Mouse (Mus musculus) embryonic stem cell, embryonic (primary cell): ENCODE data around the gene Nrip1.

Experiments used
- CTCF ChIA-PET, 4 experiments: fragments of 300-600 bp in 2 of 4; fragments of 350-600 bp in 2 of 4; sonication (Branson Sonifier 250); formaldehyde crosslinking; loops; one replicate each; lab custom pipeline; 2022; ENCODE audit warnings: inconsistent platforms in 2 of 4; lab: Charles Lee
- POLR2A ChIA-PET, 4 experiments: fragments of 300-600 bp in 2 of 4; fragments of 350-600 bp in 2 of 4; sonication (Branson Sonifier 250); formaldehyde crosslinking; loops; one replicate each; lab custom pipeline; 2022; ENCODE audit warnings: antibody characterized with exemption in 4 of 4, inconsistent platforms in 1 of 4; lab: Charles Lee

Gene Nrip1

DNA sequence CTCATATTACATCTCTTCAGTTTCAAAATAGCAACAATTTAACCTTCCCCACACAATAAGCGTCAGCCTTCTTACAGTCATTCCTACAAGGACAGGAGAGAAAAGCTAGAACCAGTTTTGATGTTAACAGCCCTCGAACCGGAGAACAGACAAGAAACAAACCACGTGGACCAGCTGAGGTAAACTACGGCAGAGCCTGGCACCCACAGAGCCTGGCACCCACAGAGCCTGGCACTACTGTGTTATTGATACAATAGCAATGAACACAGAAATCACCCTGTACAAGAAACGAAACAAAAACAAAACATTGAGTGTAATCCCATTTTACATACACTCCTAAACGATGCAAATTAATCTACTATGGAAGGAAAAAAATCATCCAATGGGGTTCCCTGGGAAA lies 42.4 kb downstream of the Nrip1 start:
- ChIA-PET CTCF (interaction anchor here in 1 of 4 experiments (1.3 kb wide), 1 partner anchor 1113 kb away, joined by 3 read pairs; no protein-coding TSS in a partner anchor), POLR2A (interaction anchor here in 3 of 4 experiments (1.0 to 3.2 kb wide), 6 partner anchors 10 to 42 kb away, joined by 3 to 28 read pairs (median 4); partner anchors contain the start of gene Nrip1 (in 1 of the 3))

DNA sequence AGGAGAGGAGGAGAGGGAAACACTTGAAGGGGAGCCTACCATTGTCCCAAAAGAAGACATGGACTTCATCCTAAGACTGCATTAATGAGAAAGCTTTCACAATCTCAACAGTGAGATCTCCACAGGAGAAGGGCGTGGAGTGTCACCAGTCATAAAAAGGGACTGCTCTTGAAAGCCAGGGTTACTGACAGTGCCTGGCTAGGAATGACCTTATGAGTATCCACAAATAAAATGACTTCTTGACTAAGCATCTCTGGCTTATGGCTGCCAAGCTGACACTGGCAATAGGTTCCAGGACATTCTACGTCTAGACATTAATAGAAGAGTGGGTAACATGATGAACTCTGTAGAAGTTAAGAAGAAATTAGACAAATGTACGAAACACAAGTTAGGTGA lies 48.3 kb downstream of the Nrip1 start:
- CTCF ChIA-PET: no interaction called here
- POLR2A ChIA-PET: interaction anchor here in 2 of 4 experiments (1.0 to 8.7 kb wide), 5 partner anchors 12 to 47 kb away, joined by 3 to 89 read pairs (median 6); partner anchors contain the start of gene Nrip1 (in 1 of the 2)

- ChIA-PET CTCF (no interaction called here), POLR2A (interaction anchor here (0.6 to 8.7 kb wide), 15 partner anchors 10 to 123 kb away, joined by 3 to 89 read pairs (median 5); partner anchors contain the start of gene Nrip1 (in 2 of the 4))
Measured at GRCm38 (mm10) chr16:76324411-76325314, 49.0 kb downstream of the Nrip1 start.

- ChIA-PET POLR2A (interaction anchor here (0.6 to 8.7 kb wide), 20 partner anchors 9 to 63 kb away, joined by 3 to 89 read pairs (median 4); partner anchors contain the start of gene Nrip1 (in 3 of the 4)), CTCF (no interaction called here)
Measured at GRCm38 (mm10) chr16:76323594-76324307, 49.9 kb downstream of the Nrip1 start.

GRCm38 (mm10) chr16:76323141-76323540 lies 50.5 kb downstream of the Nrip1 start:
- CTCF ChIA-PET: no interaction called here
- POLR2A ChIA-PET: interaction anchor here in 3 of 4 experiments (0.5 to 8.7 kb wide), 15 partner anchors 9 to 63 kb away, joined by 3 to 89 read pairs (median 10); partner anchors contain the start of gene Nrip1 (in 3 of the 3)

- CTCF ChIA-PET: no interaction called here
- POLR2A ChIA-PET: interaction anchor here in 3 of 4 experiments (0.6 to 8.7 kb wide), 24 partner anchors 9 to 146 kb away, joined by 3 to 89 read pairs (median 5); partner anchors contain the start of gene Nrip1 (in 3 of the 3)
Measured at GRCm38 (mm10) chr16:76321527-76322165, 52.0 kb downstream of the Nrip1 start.

DNA sequence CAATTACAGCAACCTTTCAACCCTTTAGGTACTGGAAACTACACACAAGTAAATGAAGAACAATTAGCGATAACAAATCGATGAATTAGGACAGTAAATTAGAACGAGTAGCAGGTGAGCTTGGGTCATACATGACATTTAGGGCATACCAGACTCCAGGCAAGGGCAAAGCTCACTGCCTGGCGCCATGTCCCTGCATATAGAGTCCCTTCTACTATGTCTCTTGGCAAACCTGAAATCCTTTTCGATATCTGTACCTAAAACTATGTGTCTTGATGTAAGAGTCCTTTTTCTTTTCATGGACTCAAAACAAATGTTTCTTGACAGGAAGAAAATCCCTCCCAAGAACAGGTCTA lies 53.5 kb downstream of the Nrip1 start:
- ChIA-PET CTCF (no interaction called here), POLR2A (interaction anchor here (0.7 to 8.7 kb wide), 23 partner anchors 11 to 53 kb away, joined by 3 to 89 read pairs (median 5); partner anchors contain the start of gene Nrip1 (in 2 of the 4))

DNA sequence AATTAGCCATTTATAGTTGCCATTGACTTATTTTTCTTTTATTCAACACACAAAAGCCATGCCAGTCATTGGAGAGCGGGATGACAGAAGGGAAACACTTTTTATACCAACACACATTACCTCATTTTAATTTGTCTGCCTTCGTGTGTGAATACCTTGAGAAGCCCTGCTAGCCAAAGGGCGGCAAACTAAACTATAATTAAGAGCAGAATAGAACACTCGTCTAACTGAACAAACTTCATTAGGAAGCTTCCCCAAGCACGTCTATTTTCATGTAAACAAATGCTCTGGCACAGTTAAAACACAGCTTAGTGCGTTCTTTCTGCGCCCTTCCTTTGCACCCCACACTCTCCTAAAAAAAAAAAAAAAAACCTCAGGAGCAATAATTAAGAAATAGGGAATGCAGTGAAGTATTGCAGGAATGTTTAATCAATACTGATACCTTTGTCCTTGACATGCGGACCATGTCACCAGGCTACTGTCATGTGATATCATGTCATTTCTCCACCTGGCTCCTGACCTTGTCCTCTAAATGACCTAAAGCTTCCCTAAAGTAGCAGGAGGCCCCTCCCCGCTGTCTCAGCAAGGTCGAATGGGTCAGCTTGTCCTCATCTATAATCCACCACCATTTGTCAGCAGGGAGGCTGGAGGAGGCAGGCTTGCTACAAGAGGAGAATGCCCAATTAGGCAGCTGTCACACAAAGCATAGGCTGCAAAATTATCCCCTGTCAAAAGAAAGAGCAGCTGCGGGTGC lies 54.1 kb downstream of the Nrip1 start:
- ChIA-PET CTCF (interaction anchor here in 3 of 4 experiments (0.6 to 0.7 kb wide), 4 partner anchors 21 to 96 kb away, joined by 3 to 8 read pairs (median 6); no protein-coding TSS in a partner anchor), POLR2A (interaction anchor here (0.5 to 8.7 kb wide), 25 partner anchors 12 to 236 kb away, joined by 3 to 89 read pairs (median 5); partner anchors contain the start of gene Nrip1 (in 2 of the 4))

DNA sequence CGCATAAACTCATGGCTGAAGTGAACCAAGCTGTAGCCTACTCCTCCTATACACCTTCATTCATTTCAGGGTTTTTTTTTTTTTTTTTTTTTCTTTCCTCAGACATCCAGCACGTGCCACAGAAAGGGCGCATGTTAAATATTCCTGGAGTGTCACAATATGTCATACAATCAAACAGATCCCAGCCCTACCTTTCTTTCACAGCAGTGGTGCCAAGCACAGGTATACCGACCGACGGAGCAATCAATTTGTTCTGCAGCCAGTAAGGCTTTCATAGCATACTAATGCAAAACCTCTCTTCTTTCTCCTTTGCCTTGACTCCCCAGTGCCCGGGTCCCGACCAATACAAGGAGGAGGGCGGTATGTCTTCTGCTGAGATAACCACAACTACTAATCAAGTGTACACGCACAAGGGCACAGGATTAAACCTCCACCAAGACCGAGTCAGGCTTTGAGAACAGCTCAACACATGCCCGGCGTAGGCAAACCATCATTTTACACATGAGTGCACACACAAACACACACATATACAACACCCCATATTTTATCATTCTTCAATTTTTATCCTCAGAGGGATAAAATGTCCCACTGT lies 55.2 kb downstream of the Nrip1 start:
- ChIA-PET CTCF (interaction anchor here in 1 of 4 experiments (0.6 kb wide), 1 partner anchor 548 kb away, joined by 3 read pairs; no protein-coding TSS in a partner anchor), POLR2A (interaction anchor here in 3 of 4 experiments (0.7 to 8.7 kb wide), 9 partner anchors 11 to 90 kb away, joined by 3 to 89 read pairs (median 7); partner anchors contain the start of gene Nrip1 (in 1 of the 3))

DNA sequence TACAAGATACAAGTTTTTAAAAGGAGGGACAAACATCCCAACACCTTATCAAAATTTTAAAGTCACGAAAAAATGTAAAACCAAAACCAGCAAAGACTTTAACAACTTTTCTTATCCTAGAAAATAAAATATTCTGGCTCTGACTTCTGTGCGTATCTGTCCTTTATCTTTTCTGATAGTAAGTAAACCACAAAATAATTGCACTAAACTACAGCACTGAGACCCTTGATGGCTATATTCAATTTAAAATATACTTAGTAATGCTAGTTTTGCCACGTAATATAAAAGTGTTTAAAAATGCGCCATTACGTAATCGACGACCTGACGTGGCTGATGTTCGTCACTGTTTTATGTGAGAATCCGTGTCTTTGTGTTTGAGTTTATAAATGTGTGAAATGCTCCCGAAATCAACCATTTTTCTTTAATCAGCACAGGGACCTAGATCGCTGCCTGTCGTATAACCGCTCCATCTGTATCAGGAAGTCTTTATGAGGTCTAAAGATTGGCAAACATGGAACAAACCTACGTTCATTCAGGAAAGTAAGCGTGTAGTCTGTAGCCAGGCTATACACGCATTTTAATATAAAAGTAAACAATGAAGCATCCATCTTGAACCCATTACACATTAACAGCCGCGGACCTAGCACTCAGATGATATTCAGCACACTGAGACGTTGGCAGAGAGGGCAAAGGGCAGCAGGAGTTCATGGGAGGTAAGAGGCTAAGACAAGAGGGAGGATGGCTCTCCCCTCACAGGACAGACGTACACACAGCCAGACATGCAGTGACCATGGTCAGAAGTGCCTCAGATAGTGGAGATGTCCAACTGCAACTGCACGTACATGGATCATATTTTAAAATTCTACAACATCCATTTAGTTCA lies 56.4 kb downstream of the Nrip1 start:
- CTCF ChIA-PET: no interaction called here
- POLR2A ChIA-PET: no interaction called here

DNA sequence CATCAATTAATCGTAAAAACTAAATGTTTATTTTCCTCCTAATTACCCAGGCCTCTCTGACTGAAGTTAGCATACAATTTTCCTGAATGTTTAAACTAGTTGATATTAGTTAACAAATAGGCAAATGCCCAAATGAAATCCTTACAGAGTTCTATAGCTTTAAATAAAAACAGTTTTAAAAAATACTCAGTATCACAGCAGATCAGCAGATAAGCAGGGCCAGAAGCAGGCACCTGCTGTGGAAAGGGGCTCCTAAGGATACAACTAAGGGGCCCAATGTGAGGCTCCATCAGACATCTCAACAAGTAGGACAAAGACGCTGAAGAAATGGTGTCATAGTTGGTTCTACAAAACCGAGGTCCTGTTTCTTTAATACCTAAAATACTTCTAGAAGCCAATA lies 58.0 kb downstream of the Nrip1 start:
- POLR2A ChIA-PET: interaction anchor here in 1 of 4 experiments (1.3 kb wide), 1 partner anchor 8 kb away, joined by 3 read pairs; no protein-coding TSS in a partner anchor
- CTCF ChIA-PET: no interaction called here

- ChIA-PET POLR2A (interaction anchor here in 2 of 4 experiments (1.3 to 3.0 kb wide), 2 partner anchors 10 kb away, joined by 3 to 11 read pairs; no protein-coding TSS in a partner anchor), CTCF (no interaction called here)
Measured at GRCm38 (mm10) chr16:76314013-76314950, 59.3 kb downstream of the Nrip1 start.

DNA sequence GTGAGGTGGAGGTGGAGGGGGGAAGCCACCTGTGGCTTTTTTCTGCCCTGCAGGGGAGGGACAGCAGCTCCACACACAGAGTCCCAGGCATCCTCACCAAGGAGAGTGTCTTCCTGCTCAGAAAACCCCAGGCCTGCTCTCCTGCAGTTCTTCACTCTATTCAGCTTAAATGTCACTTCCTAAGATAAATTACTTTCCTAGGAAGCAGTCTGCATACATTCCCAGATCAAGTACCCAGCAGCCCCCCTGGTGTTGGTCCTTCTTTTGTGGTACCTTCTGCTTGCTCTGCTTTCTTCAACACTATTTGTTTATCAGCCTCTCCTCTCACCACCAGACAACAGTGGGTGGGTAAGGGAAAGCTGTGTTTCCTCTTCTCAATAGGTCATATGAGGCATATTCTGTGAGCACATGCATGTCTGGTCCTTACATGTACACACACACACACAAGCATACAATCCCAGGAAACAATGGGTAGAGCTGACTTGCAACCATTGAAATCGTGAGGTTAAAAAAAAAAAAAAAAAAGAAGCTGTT lies 60.7 kb downstream of the Nrip1 start:
- ChIA-PET CTCF (interaction anchor here in 2 of 4 experiments (0.5 to 0.6 kb wide), 3 partner anchors 65 to 1814 kb away, joined by 4 to 8 read pairs (median 7); no protein-coding TSS in a partner anchor), POLR2A (interaction anchor here in 3 of 4 experiments (0.6 to 3.0 kb wide), 8 partner anchors 9 to 26 kb away, joined by 3 to 11 read pairs (median 4); no protein-coding TSS in a partner anchor)

- POLR2A ChIA-PET: interaction anchor here in 1 of 4 experiments (1.1 kb wide), 1 partner anchor 17 kb away, joined by 3 read pairs; no protein-coding TSS in a partner anchor
- CTCF ChIA-PET: no interaction called here
Measured at GRCm38 (mm10) chr16:76310791-76311190, 62.8 kb downstream of the Nrip1 start.

- POLR2A ChIA-PET: no interaction called here
- CTCF ChIA-PET: no interaction called here
Measured at GRCm38 (mm10) chr16:76310286-76310685, 63.3 kb downstream of the Nrip1 start.
